Mouse (Mus musculus): ENCODE results near the gene Vamp3. TPM values are rescaled to one million over a fixed set of nuclear protein-coding genes. Genes with fewer than 3 reads are reported as not detected.
A peak's percentile ranks its signal among the peaks of the same experiment; 100 is the strongest.
"Not testable (repeated sequence)": the region's sequence is repeated elsewhere in the genome, so short reads cannot be mapped to it uniquely, and the experiment has no call there.

The Vamp3 gene
- polyA plus RNA-seq, 1 experiment from 2014 or later: 115 TPM

DNA sequence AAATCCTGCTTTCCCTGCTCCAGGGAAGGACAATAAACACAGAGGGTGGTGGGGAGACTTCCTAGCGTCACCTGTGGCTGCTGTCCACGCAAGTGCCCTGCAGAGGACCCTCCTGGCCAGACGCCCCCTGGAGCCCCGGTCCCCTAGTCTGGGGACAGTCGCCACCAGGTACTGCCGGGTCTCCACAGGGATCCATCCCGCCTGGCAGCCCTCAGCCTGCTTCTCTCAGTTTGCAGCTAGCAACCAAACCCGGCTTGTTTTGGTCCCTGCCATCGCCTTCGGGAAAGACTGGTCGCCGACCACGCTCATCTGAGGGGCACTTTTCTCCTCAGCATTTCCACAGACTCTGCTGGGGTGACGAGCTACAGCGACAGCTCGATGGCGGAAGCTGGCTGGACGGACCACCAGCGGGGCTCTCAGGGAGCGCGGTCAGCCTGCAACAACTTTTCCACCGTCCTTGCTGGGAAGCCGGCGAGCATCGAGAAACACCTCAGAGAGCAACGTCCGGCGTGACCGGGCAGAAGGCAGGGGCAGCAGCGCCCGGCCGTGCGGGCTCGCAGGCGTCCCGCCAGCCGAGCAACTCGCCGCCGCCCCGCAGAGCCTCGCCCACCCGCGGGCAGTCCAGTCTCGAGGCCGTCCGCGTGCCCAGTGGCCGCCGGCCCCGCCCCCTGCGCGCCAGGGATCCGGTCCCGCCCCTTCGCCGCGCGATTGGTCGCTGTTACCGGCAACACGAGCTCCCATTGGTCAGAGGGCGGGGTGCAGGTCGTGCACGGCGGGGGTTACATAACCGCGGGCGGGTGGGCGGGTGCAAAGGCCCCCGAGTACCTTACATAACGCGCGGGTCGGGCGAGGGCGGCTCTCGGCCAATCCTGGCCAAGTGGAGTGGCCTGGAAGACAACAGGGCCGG is 13.5 kb downstream of the Vamp3 start, which contains the start of gene Per3:
TSS of gene Per3 (minus strand) at position 629 of the 907 bp plus-strand sequence.
- peak within 1 kb of the TSS; percentile 66 for H3K4me3 ChIP-seq
- H3K36me3 ChIP-seq: peaks cover 28% of the 10 kb centered on the region
- H3K9me3 ChIP-seq: no peaks in the 10 kb centered on the region
- peak within 1 kb of the TSS; percentile 99 for H3K4me2 ChIP-seq
- H3K27ac ChIP-seq: peak within 1 kb of the TSS; percentile 28; the same call in 1 of the 2 replicates
- H3K27me3 ChIP-seq: no peaks in the 10 kb centered on the region
- peaks cover 13% of the 10 kb centered on the region for H3K4me1 ChIP-seq
- WGBS: under 1% methylated on average over 79 of the region's 79 CpGs
- peak within 1 kb of the TSS; percentile 81 for H3K9ac ChIP-seq
- ATAC-seq (ENCODE audit: insufficient number of reproducible peaks, insufficient read depth, low FRiP score, low TSS enrichment, low read depth): peak; percentile 97

GRCm38 (mm10) chr4:151043281-151043680 is 14.5 kb downstream of the Vamp3 start:
- peaks cover 20% of the 10 kb centered on the region for H3K36me3 ChIP-seq
- H3K9me3 ChIP-seq: no peaks in the 10 kb centered on the region
- no peaks in the 10 kb centered on the region for H3K27me3 ChIP-seq
- peaks cover 13% of the 10 kb centered on the region for H3K4me1 ChIP-seq
- H3K4me3 ChIP-seq: peak overlapping the region; percentile 66
- H3K4me2 ChIP-seq: peak overlapping the region; percentile 99
- H3K27ac ChIP-seq: no peak overlapping the region
- 46% methylated on average over 5 of the region's 5 CpGs for WGBS
- H3K9ac ChIP-seq: peak overlapping the region; percentile 81
- ATAC-seq (ENCODE audit: insufficient number of reproducible peaks, insufficient read depth, low FRiP score, low TSS enrichment, low read depth): no peak

DNA sequence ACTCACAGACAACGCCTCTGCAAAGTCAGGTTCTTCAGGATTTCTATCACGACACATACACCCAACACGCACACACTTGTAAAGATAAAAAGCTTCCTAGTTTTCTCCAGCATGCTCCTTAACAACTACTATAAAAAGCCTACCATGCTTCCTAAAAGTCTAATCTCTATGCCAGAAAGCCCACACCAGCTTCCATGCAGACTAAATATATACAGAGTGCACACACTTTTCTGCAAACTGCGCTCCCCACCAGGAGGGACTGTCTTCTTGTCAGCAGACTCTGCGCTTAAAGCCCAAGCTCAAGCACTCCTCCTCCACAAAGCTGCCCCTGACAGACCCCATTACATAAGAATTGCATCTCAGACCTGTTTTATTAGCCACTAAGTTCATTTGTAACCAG is 16.3 kb downstream of the Vamp3 start:
- H3K4me3 ChIP-seq: no peak overlapping the region
- H3K9ac ChIP-seq: no peak overlapping the region
- no peak overlapping the region for H3K27ac ChIP-seq
- H3K4me1 ChIP-seq: peaks cover 13% of the 10 kb centered on the region
- no peaks in the 10 kb centered on the region for H3K9me3 ChIP-seq
- no peak overlapping the region for H3K4me2 ChIP-seq
- ATAC-seq (ENCODE audit: insufficient number of reproducible peaks, insufficient read depth, low FRiP score, low TSS enrichment, low read depth): no peak
- H3K27me3 ChIP-seq: no peaks in the 10 kb centered on the region
- H3K36me3 ChIP-seq: peaks cover 5% of the 10 kb centered on the region
- 87% methylated on average over 5 of the region's 5 CpGs for WGBS

- Histone ChIP-seq H3K27ac (no peak overlapping the region), H3K36me3 (peaks cover 6% of the 10 kb centered on the region; the same call in 1 of the 2 replicates), H3K4me2 (no peak overlapping the region), H3K27me3 (no peaks in the 10 kb centered on the region), H3K9ac (no peak overlapping the region), H3K4me1 (no peaks in the 10 kb centered on the region), H3K4me3 (no peak overlapping the region), H3K9me3 (no peaks in the 10 kb centered on the region)
- 88% methylated on average over 11 of the region's 11 CpGs for WGBS
- no peak for ATAC-seq (ENCODE audit: insufficient number of reproducible peaks, insufficient read depth, low FRiP score, low TSS enrichment, low read depth)
These were observed 20.0 kb downstream of the Vamp3 start for GRCm38 (mm10) chr4:151037800-151038199.

GRCm38 (mm10) chr4:151036521-151036920 is 21.2 kb downstream of the Vamp3 start:
- no peaks in the 10 kb centered on the region for H3K4me1 ChIP-seq
- H3K36me3 ChIP-seq: peaks cover 10% of the 10 kb centered on the region; the same call in 1 of the 2 replicates
- H3K9me3 ChIP-seq: no peaks in the 10 kb centered on the region
- no peaks in the 10 kb centered on the region for H3K27me3 ChIP-seq
- no peak for ATAC-seq (ENCODE audit: insufficient number of reproducible peaks, insufficient read depth, low FRiP score, low TSS enrichment, low read depth)
- WGBS: 87% methylated on average over 7 of the region's 7 CpGs
- no peak overlapping the region for H3K27ac ChIP-seq
- no peak overlapping the region for H3K4me2 ChIP-seq
- H3K9ac ChIP-seq: no peak overlapping the region
- H3K4me3 ChIP-seq: no peak overlapping the region

GRCm38 (mm10) chr4:151027001-151027400 is 30.8 kb downstream of the Vamp3 start:
- Histone ChIP-seq H3K27ac (no peak overlapping the region), H3K36me3 (peaks cover 7% of the 10 kb centered on the region), H3K9me3 (no peaks in the 10 kb centered on the region), H3K27me3 (no peaks in the 10 kb centered on the region), H3K4me2 (no peak overlapping the region), H3K4me1 (no peaks in the 10 kb centered on the region), H3K9ac (no peak overlapping the region), H3K4me3 (no peak overlapping the region)
- WGBS: 47% methylated on average over 6 of the region's 6 CpGs
- ATAC-seq (ENCODE audit: insufficient number of reproducible peaks, insufficient read depth, low FRiP score, low TSS enrichment, low read depth): no peak

DNA sequence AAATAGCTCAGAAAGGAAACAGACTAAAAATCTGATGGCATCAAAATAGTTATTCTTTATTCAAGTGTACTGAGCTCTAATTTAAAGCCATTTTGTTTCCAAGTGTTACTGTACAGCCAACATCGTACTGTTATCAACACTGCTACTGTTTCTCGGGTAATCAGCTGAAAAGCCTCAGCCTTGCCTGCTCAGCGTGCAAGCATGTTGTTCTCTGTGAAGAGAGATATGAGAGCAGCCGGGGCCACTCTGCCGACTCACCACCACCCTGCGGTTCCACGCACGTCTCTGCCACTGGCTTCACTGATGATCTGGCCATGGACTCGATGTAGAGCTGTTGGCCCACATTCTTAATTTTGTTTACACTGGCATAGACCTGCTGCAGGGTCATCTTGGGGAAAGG is 33.6 kb downstream of the Vamp3 start:
- ATAC-seq (ENCODE audit: insufficient number of reproducible peaks, insufficient read depth, low FRiP score, low TSS enrichment, low read depth): no peak
- Histone ChIP-seq H3K4me1 (no peaks in the 10 kb centered on the region), H3K27ac (no peak overlapping the region), H3K4me3 (no peak overlapping the region), H3K4me2 (no peak overlapping the region), H3K36me3 (peaks cover 7% of the 10 kb centered on the region), H3K9ac (no peak overlapping the region), H3K9me3 (no peaks in the 10 kb centered on the region), H3K27me3 (no peaks in the 10 kb centered on the region)
- WGBS: 88% methylated on average over 9 of the region's 9 CpGs

- not testable (repeated sequence) for H3K9ac ChIP-seq; ATAC-seq (ENCODE audit: insufficient number of reproducible peaks, insufficient read depth, low FRiP score, low TSS enrichment, low read depth); H3K4me2 ChIP-seq; H3K9me3 ChIP-seq; H3K4me1 ChIP-seq; H3K27ac ChIP-seq; H3K27me3 ChIP-seq; H3K4me3 ChIP-seq
- WGBS: 94% methylated on average over 1 of the region's 1 CpGs
- peaks cover 29% of the 10 kb centered on the region for H3K36me3 ChIP-seq
These were observed 40.4 kb downstream of the Vamp3 start for GRCm38 (mm10) chr4:151017356-151017755.

- no peak for ATAC-seq (ENCODE audit: insufficient number of reproducible peaks, insufficient read depth, low FRiP score, low TSS enrichment, low read depth)
- no peaks in the 10 kb centered on the region for H3K9me3 ChIP-seq
- peaks cover 35% of the 10 kb centered on the region for H3K36me3 ChIP-seq
- no peaks in the 10 kb centered on the region for H3K4me1 ChIP-seq
- H3K27ac ChIP-seq: no peak overlapping the region
- no peaks in the 10 kb centered on the region for H3K27me3 ChIP-seq
- H3K4me3 ChIP-seq: no peak overlapping the region
- 48% methylated on average over 10 of the region's 10 CpGs for WGBS
- H3K4me2 ChIP-seq: no peak overlapping the region
- H3K9ac ChIP-seq: no peak overlapping the region
These were observed 41.8 kb downstream of the Vamp3 start for GRCm38 (mm10) chr4:151015946-151016345.

DNA sequence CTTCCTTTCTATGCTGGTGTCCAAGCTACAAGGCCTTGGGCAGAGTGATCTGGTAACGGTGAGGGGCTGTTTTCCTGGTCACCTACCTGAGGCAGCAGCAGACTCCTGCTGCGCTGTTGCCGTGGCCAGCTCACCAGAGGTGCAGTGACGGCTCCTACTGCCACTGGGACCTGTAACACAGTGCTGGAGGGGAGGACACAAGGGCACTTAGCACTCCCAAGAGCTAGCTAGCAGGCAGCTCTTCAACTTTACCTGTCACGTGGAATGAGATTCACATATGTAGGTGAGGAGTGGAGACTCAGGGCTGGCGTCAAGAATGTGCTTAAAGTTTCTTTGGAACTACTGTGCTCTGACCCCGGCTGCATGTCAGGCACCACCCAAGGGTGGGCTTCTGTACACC is 47.4 kb downstream of the Vamp3 start:
- no peak for ATAC-seq (ENCODE audit: insufficient number of reproducible peaks, insufficient read depth, low FRiP score, low TSS enrichment, low read depth)
- H3K36me3 ChIP-seq: peaks cover 37% of the 10 kb centered on the region
- H3K4me2 ChIP-seq: no peak overlapping the region
- no peak overlapping the region for H3K27ac ChIP-seq
- no peaks in the 10 kb centered on the region for H3K9me3 ChIP-seq
- H3K27me3 ChIP-seq: no peaks in the 10 kb centered on the region
- H3K4me3 ChIP-seq: no peak overlapping the region
- 90% methylated on average over 7 of the region's 7 CpGs for WGBS
- no peaks in the 10 kb centered on the region for H3K4me1 ChIP-seq
- H3K9ac ChIP-seq: no peak overlapping the region

DNA sequence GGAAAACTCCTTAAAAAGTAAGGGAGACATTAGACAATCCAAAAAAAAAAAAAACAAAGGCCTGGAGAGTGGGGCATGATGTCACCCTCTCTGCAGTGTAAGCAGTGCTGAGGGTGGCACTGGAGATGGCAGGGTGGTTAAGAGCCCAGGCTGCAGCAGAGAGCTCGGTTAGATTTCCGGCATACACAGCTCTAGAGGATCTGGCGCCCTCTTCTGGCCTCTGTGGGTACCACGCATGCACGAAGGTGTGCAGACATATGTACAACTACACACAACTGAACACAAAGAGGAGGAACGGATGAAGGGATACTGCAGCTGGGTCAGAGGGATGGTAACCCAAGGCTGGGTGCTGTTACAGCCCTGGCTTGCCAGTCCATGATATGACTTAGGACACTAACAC is 50.8 kb downstream of the Vamp3 start:
- no peak for ATAC-seq (ENCODE audit: insufficient number of reproducible peaks, insufficient read depth, low FRiP score, low TSS enrichment, low read depth)
- Histone ChIP-seq H3K4me3 (no peak overlapping the region), H3K4me1 (no peaks in the 10 kb centered on the region), H3K9me3 (no peaks in the 10 kb centered on the region), H3K27me3 (no peaks in the 10 kb centered on the region), H3K27ac (no peak overlapping the region), H3K4me2 (no peak overlapping the region), H3K36me3 (peaks cover 22% of the 10 kb centered on the region), H3K9ac (no peak overlapping the region)
- WGBS: 49% methylated on average over 6 of the region's 6 CpGs

DNA sequence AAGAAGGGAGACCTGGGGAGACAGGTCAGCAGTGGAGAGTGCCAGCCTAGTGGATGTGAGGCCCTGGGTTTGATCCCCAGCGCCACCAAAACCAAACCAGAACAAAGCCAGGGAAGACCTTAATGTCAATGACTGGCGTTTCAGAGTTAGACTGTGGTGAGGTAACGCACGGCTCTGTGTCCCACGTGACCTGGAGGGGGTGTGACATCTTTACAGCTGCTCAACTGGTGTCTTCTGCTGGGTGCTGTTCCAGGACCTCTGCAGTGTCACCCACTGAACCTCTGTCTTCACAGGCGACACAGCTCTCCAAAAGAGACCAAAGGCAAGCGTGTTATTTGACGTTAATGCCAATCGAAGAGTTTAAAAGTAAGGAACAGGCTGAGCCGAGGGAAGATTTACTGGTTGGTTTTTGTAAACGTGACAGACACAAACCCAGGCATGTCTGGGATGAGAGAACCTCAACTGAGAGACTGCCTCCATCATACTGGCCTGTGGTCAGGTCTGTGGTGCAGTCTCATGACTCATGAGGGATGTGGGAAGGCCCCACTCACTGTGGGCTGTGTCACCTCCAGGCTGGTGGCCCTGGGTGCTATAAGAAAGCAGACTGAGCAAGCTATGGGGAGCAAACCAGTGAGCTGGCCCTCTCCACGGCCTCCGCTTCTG is 52.0 kb downstream of the Vamp3 start:
- ATAC-seq (ENCODE audit: insufficient number of reproducible peaks, insufficient read depth, low FRiP score, low TSS enrichment, low read depth): no peak
- Histone ChIP-seq H3K9me3 (no peaks in the 10 kb centered on the region), H3K27ac (no peak overlapping the region), H3K27me3 (no peaks in the 10 kb centered on the region), H3K4me3 (no peak overlapping the region), H3K36me3 (peaks cover 20% of the 10 kb centered on the region), H3K4me2 (no peak overlapping the region), H3K9ac (no peak overlapping the region), H3K4me1 (no peaks in the 10 kb centered on the region)
- 91% methylated on average over 13 of the region's 13 CpGs for WGBS

All from embryonic facial prominence, embryonic 13.5 days (tissue).